Mouse (Mus musculus) right cerebral cortex, adult 2 months (tissue): ENCODE measurements at regions not wholly inside any gene's neighbourhood (a gene's known extent, or its start where the extent isn't known, plus 50 kb on each side); places are given as distances from the start of the nearest gene placed in this dataset.

ENCODE experiments used
- DNase-seq, 2 experiments: peaks; one replicate each; pipeline ENCODE4 v3.0.0; 2021 to 2022; ENCODE audit warnings: low spot score in 2 of 2

- no peak for DNase-seq
Observed at GRCm38 (mm10) chr17:59429189-59429588, 416.0 kb upstream of the Nudt12 start.

DNA sequence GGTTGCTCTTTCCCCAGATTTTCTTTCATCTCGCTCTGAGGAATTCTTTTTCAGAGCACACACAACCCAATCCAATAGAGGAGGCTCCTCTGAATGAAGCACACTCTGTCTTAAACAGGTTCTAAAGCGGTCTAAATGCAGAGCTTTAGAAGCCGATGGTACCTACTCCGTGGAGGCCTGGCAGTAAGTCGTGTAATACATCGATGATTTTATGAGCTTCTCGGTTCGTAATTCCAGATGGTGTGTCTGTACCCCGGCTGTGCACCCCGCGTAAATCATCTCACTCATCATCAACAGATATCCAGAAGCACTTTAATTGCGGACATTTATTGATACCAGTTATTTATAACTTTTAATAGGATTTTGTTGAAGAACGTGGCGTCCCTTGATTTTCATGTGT lies 408.3 kb upstream of the Nudt12 start:
- DNase-seq = no peak

- no peak for DNase-seq
Observed at GRCm38 (mm10) chr17:59409315-59409714, 396.1 kb upstream of the Nudt12 start.

DNA sequence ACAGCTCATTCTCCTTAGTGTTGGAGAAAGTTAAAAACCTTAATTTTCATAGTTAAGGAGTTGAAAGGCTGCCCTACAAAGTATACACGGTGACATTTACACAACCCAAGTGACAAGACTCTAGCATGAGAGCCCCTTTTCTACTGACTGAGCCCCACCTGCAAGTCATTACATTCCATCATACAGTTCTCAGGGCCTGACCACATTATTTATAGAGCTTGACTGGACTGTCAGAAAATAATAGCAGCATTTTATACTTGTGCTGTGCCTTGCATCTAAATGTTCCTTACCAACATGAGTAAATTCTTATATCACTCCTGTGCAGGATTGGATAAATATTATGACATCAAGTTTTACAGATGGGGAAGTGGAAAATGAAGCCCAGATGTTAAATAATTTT lies 391.4 kb upstream of the Nudt12 start:
- no peak for DNase-seq

DNA sequence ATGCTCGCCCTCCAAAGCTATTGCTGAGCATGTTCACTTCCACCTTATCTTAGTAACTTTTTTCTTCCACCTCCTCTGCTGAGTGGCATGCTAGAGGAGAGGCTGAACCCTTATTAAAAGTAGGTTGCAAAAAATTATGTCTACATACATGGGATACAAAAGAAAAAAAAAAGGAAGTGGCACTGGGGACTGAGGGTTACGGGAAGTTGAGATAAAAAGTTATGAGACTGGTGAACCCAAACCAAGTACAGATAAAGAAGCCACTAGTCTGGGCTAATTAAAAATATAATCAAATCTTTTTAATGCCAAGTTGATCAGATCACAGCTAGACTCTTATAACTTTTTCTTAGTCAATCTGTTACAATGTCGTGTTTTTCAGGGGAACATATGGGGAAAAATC lies 384.2 kb upstream of the Nudt12 start:
- DNase-seq = no peak

GRCm38 (mm10) chr17:59383107-59383438 lies 369.9 kb upstream of the Nudt12 start:
- DNase-seq = no peak

DNA sequence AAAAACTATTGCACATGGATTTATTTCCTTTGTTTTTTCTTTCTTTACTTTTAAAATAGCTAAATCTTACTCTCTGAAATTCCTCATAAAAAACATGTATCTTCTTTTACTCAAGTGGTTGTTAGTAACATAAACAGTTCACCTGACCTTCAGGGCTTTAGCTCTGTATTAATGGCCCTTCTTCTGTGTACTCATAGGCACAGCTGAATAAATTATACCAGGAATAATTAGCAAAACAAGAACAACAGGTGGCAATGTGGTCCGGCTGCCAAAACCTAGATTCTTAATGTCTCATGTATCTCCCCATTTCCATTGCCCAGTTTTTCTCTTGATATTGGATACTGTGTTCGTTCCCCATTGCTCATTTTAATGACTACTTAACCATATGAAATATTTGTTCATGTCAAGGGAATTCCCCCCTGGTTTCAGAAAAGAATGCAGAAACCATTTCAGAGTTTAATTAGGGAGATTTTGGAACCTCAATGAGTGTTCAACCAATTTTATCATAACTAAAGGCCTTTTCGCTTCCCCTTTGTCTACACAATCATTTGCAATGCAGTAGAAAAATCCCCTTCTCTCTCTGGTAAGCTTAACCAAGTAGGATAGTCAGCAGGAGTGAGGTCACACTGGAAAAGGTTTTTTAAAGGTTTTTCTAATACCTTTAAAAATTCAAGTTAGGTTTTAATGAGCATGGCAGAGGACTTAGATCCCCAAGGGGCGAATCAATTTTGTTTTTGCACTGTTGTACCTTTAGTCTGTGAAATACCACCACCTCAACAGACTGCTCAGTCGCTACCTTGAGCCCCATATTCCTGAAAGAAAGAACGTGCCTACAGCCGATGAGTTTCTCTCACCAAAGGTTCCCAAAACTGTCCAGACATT lies 369.3 kb upstream of the Nudt12 start:
- DNase-seq = no peak

GRCm38 (mm10) chr17:59373505-59374106 lies 360.4 kb upstream of the Nudt12 start:
- no peak for DNase-seq

GRCm38 (mm10) chr17:59369624-59370541 lies 356.7 kb upstream of the Nudt12 start:
- DNase-seq = no peak

DNA sequence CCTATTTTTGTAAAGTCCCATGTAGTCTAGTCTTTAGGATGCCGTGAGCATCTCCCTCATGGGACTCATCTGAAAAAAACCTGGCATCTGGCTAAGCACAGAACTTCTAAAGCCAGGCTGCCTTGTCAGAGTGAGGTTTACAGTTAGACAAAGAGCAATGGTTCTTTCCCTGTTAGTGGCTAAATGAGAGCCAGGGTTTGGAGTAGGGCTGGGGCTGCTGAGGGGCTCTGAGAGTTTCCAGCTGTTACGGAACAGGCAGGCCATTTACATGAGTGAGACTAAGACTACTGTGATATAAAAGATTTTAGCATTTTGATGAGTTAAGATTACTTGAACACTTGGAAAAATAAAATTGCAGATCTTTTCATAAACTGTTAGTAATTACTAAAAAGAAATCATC lies 352.2 kb upstream of the Nudt12 start:
- DNase-seq = no peak

DNA sequence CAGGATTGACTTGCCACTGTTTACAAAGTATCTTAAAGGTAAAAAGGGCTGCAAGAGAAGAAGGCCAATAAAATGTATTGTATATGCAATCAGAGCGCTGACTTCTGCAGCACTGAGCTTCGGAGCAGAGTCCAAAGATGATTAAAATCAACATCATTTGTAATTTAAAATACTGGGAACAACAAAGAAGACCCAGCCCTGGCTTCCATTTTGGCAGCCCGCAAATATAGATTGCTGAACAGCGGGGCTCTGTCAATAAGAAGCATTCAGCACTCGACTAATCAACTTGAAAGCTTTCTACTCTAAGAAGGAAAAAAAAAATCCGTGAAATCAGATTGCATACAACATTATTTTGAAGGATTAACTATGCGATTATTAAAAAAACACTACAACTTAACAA lies 348.9 kb upstream of the Nudt12 start:
- no peak for DNase-seq

- DNase-seq = no peak
Observed at GRCm38 (mm10) chr17:59361119-59361518, 347.9 kb upstream of the Nudt12 start.

GRCm38 (mm10) chr17:59359503-59359902 lies 346.3 kb upstream of the Nudt12 start:
- DNase-seq = no peak

DNA sequence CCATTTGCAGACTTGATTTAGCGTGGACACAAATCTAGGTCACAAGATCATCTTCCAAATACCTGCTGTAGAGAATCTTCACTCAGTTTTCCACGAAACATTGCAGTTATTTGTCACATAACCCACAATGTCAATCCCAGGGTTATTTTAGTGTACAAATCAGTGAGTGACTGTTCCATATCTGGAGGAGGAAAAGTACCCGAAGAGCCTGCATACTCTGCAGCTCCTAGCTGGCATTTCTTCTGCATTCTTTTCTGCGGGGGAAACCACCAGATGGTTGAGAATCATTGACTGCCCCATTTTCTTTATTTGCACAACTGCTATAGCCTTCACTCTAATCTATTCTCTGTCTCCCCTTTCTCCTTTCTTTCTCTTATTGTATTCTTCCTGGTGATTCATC lies 332.4 kb upstream of the Nudt12 start:
- peak in 1 of 2 experiments; percentile 7 for DNase-seq

GRCm38 (mm10) chr17:59297939-59298338 lies 284.8 kb upstream of the Nudt12 start:
- DNase-seq = no peak

GRCm38 (mm10) chr17:59281364-59281763 lies 268.2 kb upstream of the Nudt12 start:
- peak; percentile 8 to 27 for DNase-seq

DNA sequence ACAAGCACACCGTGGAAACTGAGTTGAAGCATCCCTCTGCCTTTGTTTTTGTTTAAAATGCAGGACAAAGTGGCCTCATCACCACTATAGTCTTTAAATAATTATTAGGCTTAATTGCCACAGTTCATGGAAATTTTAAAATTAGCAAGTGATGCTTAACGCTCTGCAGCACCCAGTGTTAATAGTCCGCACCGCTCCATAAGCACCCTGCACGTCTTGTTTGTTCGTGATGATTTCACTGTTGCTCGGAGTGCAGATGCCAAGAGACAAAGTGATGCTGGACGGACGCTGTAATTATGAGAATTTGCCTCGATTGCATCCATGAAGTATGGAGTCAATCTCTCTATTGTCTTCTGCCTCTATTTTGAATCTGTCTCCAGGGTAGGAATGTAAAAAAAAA lies 266.6 kb upstream of the Nudt12 start:
- peak in 1 of 2 experiments; percentile 2 for DNase-seq

DNA sequence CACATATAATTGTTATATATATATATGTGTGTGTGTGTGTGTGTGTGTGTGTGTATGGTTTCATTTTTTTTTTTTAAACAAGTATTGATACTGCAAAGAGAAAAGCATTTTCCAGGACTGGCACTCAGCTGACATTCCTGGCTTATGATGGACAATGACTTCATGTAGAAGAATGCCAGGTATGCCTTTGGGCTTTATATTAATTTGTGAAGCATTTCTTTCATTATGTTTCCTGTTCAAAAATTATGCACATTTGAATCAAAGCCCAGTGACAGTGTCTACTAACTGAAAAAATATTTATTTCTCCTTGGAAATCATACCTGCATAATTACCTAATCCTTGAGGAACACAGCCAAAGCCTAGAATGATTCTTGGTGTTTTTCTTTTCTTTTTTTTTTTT lies 256.4 kb upstream of the Nudt12 start:
- no peak for DNase-seq

- DNase-seq = no peak
Observed at GRCm38 (mm10) chr17:59249000-59249399, 235.8 kb upstream of the Nudt12 start.

GRCm38 (mm10) chr17:59232251-59232650 lies 219.1 kb upstream of the Nudt12 start:
- no peak for DNase-seq
